Mouse (Mus musculus): Measurements from ENCODE around the gene Ccin. TPM values are rescaled to one million over a fixed set of nuclear protein-coding genes. Genes with fewer than 3 reads are reported as not detected.
A peak's percentile ranks its signal among the peaks of the same experiment; 100 is the strongest.

Ccin gene
- polyA plus RNA-seq, 1 experiment from 2014 or later = not detected

- H3K4me2 ChIP-seq (replicated peaks; ENCODE audit: low read depth) = peak within 1 kb of the TSS; percentile 95
- no peak for TF ChIP-seq EP300 (optimal IDR thresholded peaks at IDR 0.05)
- peak; percentile 87 for TF ChIP-seq CTCF (IDR thresholded peaks at IDR 0.05; ENCODE audit: low read depth)
- peak; percentile 89 for ATAC-seq (ENCODE audit: low FRiP score, low TSS enrichment)
- H3K4me3 ChIP-seq (ENCODE audit: low read depth, low read length) = peak within 1 kb of the TSS; percentile 62
- peak within 1 kb of the TSS; percentile 76 for H3K9ac ChIP-seq (ENCODE audit: low read length)
- no peaks in the 10 kb centered on the region for H3K36me3 ChIP-seq (ENCODE audit: control insufficient read depth, insufficient read depth, low read length)
- no peaks in the 10 kb centered on the region for H3K4me1 ChIP-seq (replicated peaks; ENCODE audit: control insufficient read depth, insufficient read depth)
- peak within 1 kb of the TSS; percentile 90 for H3K27ac ChIP-seq (replicated peaks)
- WGBS = under 1% methylated on average over 45 of the region's 45 CpGs
- peak; percentile 89 for DNase-seq (ENCODE audit: low spot score)
- H3K27me3 ChIP-seq (ENCODE audit: control insufficient read depth, insufficient read depth, low read length) = no peaks in the 10 kb centered on the region
- H3K9me3 ChIP-seq (ENCODE audit: control insufficient read depth, low read length) = no peaks in the 10 kb centered on the region
Observed at GRCm38 (mm10) chr4:43957292-43957845, 25.9 kb upstream of the Ccin start, which contains the start of gene Glipr2. Gene Glipr2, plus strand, starts transcription at chr4:43957401.

DNA sequence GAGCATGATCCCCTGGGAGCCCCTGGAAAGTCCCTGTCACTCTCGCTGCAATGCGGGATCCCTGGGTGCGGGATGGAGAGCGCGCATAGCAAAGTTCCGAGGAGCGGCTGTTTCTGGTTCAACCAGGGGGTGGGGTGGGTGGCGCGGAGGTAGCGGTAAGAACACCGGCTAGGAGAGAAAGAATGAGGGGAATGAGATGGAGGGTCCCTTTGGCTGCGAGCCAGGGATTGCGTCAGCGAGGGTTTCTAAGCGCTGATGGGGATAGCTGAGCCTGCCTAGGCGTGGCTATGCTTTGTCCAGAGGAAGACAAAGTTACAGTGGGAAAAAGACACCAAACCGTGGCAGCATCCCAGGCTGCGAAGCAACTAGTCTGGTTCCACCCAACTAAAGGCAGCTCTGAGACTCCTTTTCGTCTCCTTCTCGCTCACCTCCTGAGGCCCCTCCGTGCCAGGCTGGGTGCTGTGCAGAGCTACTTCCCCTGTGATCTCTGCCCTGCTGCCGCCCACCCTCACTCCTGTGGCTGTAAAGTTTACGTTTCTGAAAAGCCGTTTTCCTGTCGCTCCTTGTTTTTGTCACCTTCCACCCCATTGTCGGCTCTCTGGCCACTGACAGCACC lies 25.3 kb upstream of the Ccin start:
- Histone ChIP-seq H3K36me3 (ENCODE audit: control insufficient read depth, insufficient read depth, low read length) (no peaks in the 10 kb centered on the region), H3K4me2 (replicated peaks; ENCODE audit: low read depth) (peak overlapping the region; percentile 95), H3K9ac (ENCODE audit: low read length) (peak overlapping the region; percentile 76), H3K9me3 (ENCODE audit: control insufficient read depth, low read length) (no peaks in the 10 kb centered on the region), H3K4me1 (replicated peaks; ENCODE audit: control insufficient read depth, insufficient read depth) (no peaks in the 10 kb centered on the region), H3K27ac (replicated peaks) (peak overlapping the region; percentile 90), H3K4me3 (ENCODE audit: low read depth, low read length) (peak overlapping the region; percentile 62), H3K27me3 (ENCODE audit: control insufficient read depth, insufficient read depth, low read length) (no peaks in the 10 kb centered on the region)
- ATAC-seq (ENCODE audit: low FRiP score, low TSS enrichment) = peak; percentile 22; the same call in 1 of the 2 replicates
- 1% methylated on average over 26 of the region's 26 CpGs for WGBS
- no peak for TF ChIP-seq CTCF (IDR thresholded peaks at IDR 0.05; ENCODE audit: low read depth)
- no peak for TF ChIP-seq EP300 (optimal IDR thresholded peaks at IDR 0.05)
- DNase-seq (ENCODE audit: low spot score) = peak; percentile 60

DNA sequence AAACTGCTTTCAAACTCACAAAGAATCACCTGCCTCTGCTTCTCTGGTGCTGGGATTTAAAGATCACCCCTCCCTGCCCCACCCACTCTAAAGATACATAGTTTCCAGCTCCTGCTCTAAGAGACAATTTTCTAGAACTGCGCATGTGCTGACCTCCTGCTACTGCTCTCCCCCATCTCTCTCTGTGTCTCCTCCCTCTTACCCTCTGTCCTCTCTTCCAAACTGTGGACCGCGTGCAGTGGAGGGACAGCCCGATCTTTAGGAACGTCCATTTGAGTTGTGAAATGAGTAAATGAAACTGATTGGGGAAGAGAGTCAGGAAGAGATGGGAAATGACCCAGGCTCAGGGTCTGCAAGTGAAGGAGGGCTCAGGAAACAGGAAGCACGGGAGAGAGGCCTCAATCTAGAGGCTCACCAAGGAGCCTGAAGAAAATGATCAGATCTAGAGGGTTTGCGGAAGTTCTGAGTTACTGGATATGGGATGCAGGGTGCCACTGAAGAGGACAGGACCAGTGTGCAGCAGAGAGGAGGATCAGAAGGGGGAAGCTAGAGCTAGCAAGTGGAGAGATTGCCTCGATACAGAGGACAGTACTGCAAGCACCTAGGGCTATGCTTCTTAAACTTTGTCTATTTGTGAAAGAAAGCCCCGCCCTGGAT lies 23.6 kb upstream of the Ccin start:
- 44% methylated on average over 9 of the region's 9 CpGs for WGBS
- peak overlapping the region; percentile 14; the same call in 1 of the 2 replicates for H3K27ac ChIP-seq (replicated peaks)
- no peaks in the 10 kb centered on the region for H3K36me3 ChIP-seq (ENCODE audit: control insufficient read depth, insufficient read depth, low read length)
- no peak for TF ChIP-seq CTCF (IDR thresholded peaks at IDR 0.05; ENCODE audit: low read depth)
- TF ChIP-seq EP300 (optimal IDR thresholded peaks at IDR 0.05) = no peak
- H3K9me3 ChIP-seq (ENCODE audit: control insufficient read depth, low read length) = no peaks in the 10 kb centered on the region
- no peak overlapping the region for H3K9ac ChIP-seq (ENCODE audit: low read length)
- DNase-seq (ENCODE audit: low spot score) (no peak), ATAC-seq (ENCODE audit: low FRiP score, low TSS enrichment) (no peak)
- no peaks in the 10 kb centered on the region for H3K4me1 ChIP-seq (replicated peaks; ENCODE audit: control insufficient read depth, insufficient read depth)
- H3K4me2 ChIP-seq (replicated peaks; ENCODE audit: low read depth) = peak overlapping the region; percentile 31
- no peak overlapping the region for H3K4me3 ChIP-seq (ENCODE audit: low read depth, low read length)
- H3K27me3 ChIP-seq (ENCODE audit: control insufficient read depth, insufficient read depth, low read length) = no peaks in the 10 kb centered on the region

- WGBS = 56% methylated on average over 6 of the region's 6 CpGs
- Histone ChIP-seq H3K36me3 (ENCODE audit: control insufficient read depth, insufficient read depth, low read length) (no peaks in the 10 kb centered on the region), H3K4me2 (replicated peaks; ENCODE audit: low read depth) (peak overlapping the region; percentile 31; the same call in 1 of the 2 replicates)
Observed at GRCm38 (mm10) chr4:43960207-43960606, 23.1 kb upstream of the Ccin start.

GRCm38 (mm10) chr4:43964326-43964833 lies 18.9 kb upstream of the Ccin start:
- ATAC-seq (ENCODE audit: low FRiP score, low TSS enrichment) = peak; percentile 61
- WGBS = 44% methylated on average over 2 of the region's 2 CpGs

More at GRCm38 (mm10) chr4:43960207-43960606, 23.1 kb upstream of the Ccin start:
- no peak overlapping the region for H3K27ac ChIP-seq (replicated peaks)
- H3K9ac ChIP-seq (ENCODE audit: low read length) = no peak overlapping the region
- ATAC-seq (ENCODE audit: low FRiP score, low TSS enrichment) (no peak), DNase-seq (ENCODE audit: low spot score) (no peak)
- no peaks in the 10 kb centered on the region for H3K27me3 ChIP-seq (ENCODE audit: control insufficient read depth, insufficient read depth, low read length)
- TF ChIP-seq CTCF (IDR thresholded peaks at IDR 0.05; ENCODE audit: low read depth) = no peak
- no peak for TF ChIP-seq EP300 (optimal IDR thresholded peaks at IDR 0.05)
- H3K4me3 ChIP-seq (ENCODE audit: low read depth, low read length) = no peak overlapping the region
- H3K9me3 ChIP-seq (ENCODE audit: control insufficient read depth, low read length) = no peaks in the 10 kb centered on the region
- no peaks in the 10 kb centered on the region; the same call in 1 of the 2 replicates for H3K4me1 ChIP-seq (replicated peaks; ENCODE audit: control insufficient read depth, insufficient read depth)

More at GRCm38 (mm10) chr4:43964326-43964833, 18.9 kb upstream of the Ccin start:
- Histone ChIP-seq H3K4me1 (replicated peaks; ENCODE audit: control insufficient read depth, insufficient read depth) (peaks cover 5% of the 10 kb centered on the region; the same call in 1 of the 2 replicates), H3K36me3 (ENCODE audit: control insufficient read depth, insufficient read depth, low read length) (no peaks in the 10 kb centered on the region), H3K27me3 (ENCODE audit: control insufficient read depth, insufficient read depth, low read length) (no peaks in the 10 kb centered on the region), H3K9ac (ENCODE audit: low read length) (no peak overlapping the region), H3K4me2 (replicated peaks; ENCODE audit: low read depth) (peak overlapping the region; percentile 9; the same call in 1 of the 2 replicates), H3K27ac (replicated peaks) (peak overlapping the region; percentile 77), H3K9me3 (ENCODE audit: control insufficient read depth, low read length) (no peaks in the 10 kb centered on the region), H3K4me3 (ENCODE audit: low read depth, low read length) (no peak overlapping the region)
- TF ChIP-seq CTCF (IDR thresholded peaks at IDR 0.05; ENCODE audit: low read depth) (no peak), EP300 (optimal IDR thresholded peaks at IDR 0.05) (no peak)
- DNase-seq (ENCODE audit: low spot score) = peak; percentile 62
